Mouse (Mus musculus): ENCODE measurements around the gene Il23r.
"Not testable (repeated sequence)": the region's sequence is repeated elsewhere in the genome, so short reads cannot be mapped to it uniquely, and the experiment has no call there.

The Il23r gene

DNA sequence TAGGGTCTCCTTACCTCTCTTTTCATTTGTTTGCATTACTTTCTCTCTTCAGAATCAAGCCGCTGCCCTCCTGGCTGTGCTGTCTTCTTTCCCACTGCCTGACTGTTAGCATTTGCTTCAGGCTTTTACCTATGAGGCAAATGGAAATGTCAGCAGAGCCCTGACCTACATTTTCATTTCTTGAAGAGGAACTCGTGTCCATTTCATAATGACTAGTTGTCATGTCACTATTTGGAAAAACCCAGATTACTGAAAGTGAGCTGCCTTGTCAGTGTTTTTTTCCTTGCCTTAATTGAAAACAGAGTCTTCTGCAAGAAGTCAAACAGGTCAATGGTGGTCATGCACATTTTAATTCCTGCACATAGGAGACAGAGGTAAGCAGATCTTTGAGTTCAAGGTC lies at the start of gene Il23r:
TSS of gene Il23r (minus strand) at position 101 of the 400 bp plus-strand sequence.
- DNase-seq (ENCODE audit: inconsistent age in 2 of 2, low spot score in 1 of 2), result peak; percentile 43 to 83

DNA sequence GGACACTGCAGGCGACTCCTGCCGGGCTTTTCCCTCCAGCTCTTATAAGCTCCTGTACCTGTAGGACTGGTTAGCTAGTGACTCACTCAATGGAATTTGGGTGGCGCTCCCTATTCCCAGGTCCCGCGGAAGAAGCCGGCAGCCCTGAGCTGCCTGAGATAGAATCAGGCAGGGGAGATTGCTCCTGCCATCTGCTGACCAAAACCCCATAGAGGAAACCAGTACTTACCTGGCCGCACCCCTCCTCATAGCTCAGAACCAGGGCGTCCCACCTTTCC lies 44.1 kb upstream of the Il23r start, which contains the start of gene Tacstd2:
TSS of gene Tacstd2 (minus strand) at position 20 of the 278 bp plus-strand sequence.
- no peak for DNase-seq (ENCODE audit: inconsistent age in 2 of 2, low spot score in 1 of 2)

DNA sequence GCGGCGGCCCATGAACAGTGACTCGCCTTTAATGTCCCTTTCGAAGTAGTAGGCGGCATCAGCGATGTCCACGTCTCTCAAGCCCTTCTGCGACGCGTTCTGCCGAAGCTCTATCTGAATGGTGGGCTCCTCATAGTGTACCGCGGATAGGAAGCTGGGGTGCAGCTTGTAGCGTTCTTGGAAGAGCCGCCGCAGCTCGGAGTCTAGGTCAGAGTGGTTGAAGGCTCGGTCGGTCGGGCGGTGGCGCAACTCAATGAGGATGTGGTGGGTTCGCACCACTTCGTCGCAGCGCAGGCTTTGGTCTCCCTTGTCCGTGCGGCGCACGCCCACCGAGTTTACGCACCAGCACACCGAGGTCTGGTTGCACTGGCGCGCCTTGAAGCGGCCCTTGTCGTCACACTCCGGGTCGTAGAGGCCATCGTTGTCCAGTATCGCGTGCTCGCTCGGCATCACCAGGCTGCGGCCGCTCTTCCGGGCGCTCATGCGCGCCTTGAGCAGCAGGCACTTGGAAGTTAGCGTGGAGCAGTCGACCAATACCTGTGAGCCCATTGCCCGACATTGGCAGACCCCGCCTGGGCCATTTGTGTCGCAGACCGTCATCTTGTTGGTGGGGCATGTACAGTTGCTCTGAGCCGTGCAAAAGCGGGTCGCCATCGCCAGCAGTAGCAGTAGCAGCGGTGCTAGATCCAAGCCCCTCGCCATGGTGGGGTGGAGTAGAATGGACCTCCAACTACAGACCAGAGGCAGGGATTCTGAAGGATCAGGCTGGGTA lies 43.5 kb upstream of the Il23r start:
- DNase-seq (ENCODE audit: inconsistent age in 2 of 2, low spot score in 1 of 2), result peak in 1 of 2 experiments; percentile 42

DNA sequence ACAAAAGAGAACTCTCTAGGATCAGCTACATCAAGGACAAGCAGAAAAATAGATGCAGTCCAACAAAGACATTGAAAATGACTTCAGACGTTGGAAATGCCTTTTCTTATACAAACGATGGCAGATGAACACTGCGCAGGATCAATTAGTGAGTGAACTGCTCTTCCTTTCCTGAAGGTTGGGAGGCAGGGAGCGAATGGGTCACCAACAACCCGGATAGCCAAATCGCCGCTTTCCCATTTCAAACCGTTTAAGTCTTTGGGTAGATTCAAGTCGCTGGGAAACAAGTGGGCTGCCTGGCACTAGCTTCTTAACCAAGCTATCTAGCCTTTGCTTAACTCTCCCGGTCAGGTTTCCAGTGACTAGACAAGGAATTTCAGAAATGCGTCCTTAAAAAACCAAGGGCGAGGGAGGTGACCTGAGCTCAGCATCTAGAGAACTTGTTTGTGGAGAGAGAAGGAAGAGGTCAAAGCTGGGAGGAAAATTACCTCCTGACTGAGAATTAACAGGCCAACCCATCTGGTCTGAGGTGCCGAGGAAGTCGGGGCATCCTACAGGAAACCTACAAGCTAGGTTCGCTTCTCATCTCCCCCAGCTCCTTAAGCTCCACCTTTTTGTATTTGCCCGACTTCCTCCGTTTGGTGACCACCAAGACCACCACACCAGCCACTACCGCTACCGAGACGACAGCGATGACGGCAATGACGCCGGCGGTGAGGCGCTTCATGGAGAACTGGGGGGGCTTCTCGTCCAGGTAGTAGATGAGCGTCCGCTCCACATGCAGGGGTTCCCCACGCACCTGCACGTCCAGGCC lies 42.7 kb upstream of the Il23r start:
- no peak for DNase-seq (ENCODE audit: inconsistent age in 2 of 2, low spot score in 1 of 2)

DNA sequence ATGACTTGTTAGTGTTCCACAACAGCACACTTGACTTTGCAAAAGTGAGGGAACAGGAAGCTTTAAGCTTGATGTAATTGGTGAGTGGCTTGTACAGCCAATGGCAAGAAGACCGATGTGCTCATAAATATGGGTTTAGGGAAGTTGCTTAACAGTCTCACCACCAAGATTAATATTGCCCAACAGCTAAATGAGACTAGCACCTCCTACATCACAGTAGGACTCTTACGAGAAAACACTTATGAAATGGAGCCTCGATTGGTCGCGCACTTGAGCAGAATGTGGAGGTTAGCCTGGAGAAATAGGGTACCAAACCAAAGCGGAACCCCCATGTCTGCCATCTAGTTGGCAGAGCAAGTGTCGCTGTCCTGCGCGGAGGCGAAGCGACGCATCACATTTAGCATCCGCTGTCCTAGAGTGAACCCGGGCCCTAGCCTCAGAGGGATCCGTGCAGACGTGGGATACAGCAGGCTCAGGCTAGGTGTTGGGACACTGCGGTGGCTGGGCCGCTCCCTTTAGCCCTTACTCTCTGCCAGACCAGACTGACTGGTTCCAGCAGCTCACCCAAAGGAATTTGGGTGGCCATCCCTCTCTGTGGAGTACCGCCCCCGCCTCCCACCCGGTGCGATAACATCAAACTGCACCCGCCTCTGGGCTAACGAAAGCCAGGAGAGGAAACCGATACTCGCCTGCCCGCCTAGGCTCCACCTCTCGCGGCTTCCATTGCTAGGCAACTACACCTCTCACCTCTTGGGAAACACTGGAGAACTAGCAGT lies 41.2 kb upstream of the Il23r start:
- peak in 1 of 2 experiments; percentile 45 for DNase-seq (ENCODE audit: inconsistent age in 2 of 2, low spot score in 1 of 2)

DNA sequence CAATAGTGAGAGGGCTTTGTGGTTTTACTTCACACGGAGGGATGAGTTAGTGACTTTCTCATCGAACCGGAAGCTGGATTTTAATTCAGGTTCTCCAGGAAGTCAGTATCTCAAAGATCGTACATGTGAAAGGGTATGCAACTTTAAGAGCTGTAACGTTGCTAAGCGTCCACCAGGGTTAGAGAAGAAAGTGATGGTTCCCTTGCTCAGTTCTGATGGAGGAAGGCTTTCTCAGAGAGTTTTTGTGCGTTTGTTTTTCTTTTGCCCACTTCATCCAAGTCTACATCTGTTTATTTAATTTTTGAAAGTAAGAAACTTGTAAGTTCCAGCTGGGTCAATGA lies 40.1 kb upstream of the Il23r start:
- DNase-seq (ENCODE audit: inconsistent age in 2 of 2, low spot score in 1 of 2), result no peak

DNA sequence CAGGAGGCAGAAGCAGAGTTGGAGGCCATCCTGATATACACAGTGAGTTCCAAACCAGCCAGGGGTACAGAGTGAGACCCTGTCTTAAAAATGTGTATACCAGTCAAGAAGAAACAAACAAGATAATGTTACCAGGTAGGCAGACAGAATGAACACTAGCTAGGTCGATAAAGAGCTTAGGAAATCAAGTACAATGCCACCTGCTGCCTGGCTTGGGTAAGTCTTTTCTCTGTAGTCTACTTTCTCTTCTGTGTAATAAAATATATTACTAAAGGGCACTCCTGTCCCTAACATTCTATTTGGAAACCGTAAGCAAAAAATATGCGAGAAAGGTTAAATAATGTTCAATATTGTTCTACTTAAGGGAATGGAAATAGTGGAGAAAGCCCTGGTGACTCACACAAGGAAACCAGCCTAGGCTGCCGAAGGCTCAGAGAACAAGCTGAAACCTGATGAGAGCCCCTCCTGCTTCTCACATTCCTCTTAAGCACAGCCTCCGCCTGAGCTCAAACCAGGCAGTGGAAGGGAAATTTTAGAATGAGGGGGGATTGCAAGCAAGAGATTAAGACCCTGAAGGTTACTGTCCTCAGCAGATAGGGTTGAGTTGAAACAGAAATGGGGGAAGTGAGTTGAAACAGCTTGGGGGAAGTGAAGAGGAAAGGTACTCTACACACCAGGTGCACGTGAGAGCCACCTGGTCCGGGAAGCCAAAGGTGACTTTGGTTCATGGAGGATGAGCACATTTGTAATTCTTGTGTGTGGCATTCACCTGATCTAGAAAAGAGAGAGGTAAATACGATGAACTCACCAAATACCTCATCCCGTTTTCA lies 39.6 kb upstream of the Il23r start:
- peak in 1 of 2 experiments; percentile 58 for DNase-seq (ENCODE audit: inconsistent age in 2 of 2, low spot score in 1 of 2)

DNA sequence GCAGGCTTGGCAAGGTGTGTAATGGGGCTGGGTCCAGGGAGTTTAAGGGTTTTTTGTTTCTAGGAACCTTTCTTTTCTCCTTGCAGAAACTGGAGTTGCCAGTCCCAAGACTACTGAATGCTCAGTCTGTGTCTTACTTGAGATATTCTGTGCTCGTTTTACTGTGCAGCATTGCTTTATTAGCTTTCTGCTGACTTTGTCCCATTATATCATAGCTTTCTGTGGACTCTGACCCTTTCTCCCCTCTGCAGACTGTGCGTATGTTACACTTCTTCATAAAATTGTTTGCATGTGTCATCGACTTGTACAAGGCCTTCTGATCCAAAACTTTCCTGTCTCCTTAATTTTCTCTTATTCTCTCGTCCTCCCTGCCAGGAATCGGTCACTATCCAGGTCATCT lies 34.7 kb upstream of the Il23r start:
- DNase-seq (ENCODE audit: inconsistent age in 2 of 2, low spot score in 1 of 2), result no peak

DNA sequence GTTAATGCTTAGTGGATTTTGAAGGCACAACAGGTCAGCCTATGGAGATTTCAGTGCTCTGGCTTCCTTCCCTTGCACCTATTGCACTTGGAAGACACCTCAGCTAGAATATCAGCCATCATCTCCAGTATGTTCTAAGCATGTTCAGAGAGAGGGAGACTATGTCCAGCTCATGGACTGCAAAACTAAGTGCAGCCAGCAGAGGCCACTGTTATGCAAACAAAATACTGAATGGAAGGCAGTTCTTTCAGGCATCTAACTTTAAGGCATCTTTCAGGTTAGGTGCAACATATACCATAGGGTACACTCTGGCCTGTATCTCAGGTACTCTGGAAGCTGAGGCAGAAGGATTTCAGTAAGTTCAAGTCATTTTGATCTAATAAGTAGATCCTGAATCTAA lies 19.1 kb upstream of the Il23r start:
- DNase-seq (ENCODE audit: inconsistent age in 2 of 2, low spot score in 1 of 2), result peak; percentile 32 to 83

DNA sequence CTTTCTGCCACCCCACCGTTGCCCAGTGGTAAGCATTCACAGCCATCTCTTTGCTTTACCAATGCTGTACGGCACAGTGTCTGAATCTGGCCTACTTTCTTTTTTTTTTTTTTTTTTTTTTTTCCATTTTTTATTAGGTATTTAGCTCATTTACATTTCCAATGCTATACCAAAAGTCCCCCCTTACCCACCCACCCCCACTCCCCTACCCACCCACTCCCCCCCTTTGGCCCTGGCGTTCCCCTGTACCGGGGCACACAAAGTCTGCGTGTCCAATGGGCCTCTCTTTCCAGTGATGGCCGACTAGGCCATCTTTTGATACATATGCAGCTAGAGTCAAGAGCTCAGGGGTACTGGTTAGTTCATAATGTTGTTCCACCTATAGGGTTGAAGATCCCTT lies 10.3 kb upstream of the Il23r start:
- not testable (repeated sequence) for DNase-seq (ENCODE audit: inconsistent age in 2 of 2, low spot score in 1 of 2)

DNA sequence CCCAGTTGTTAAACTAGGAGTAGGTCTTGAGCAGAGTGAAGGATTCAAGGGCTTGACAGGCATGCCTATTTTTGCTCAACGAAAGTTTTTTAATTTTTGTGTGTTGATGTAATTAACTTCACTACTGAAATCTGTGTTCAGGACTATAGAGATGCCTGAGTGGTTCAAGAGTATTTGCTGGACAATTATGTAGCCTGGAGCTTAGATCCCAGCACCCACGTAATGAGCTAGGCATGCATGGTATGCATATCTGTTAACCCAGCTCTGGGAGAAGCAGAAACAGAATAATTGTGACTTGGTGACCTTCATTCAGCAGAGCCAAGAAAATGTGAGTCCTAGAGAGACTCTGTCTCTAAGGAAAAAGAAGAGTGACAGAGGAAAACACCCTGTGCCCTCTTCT lies 10.6 kb downstream of the Il23r start:
- DNase-seq (ENCODE audit: inconsistent age in 2 of 2, low spot score in 1 of 2), result peak; percentile 20 to 49

DNA sequence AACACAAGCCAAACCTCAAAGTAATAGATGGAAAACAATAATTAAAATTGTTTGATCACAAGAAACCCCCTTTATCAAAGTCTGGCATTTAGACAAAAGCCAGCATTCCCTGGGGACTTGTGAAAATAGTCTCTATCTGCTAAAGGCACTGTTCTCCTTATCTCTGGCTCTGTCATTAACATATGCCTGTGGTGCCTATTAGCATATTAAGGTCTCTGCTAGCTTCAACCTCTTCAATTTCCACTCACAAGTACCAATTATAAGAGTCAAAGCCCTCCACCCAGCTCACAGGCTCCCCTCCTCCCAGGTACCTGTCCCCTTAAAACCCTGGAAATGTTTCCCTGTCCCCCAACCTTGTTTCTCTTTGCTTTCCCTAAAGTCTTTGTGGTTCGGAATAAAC lies 20.4 kb downstream of the Il23r start:
- no peak for DNase-seq (ENCODE audit: inconsistent age in 2 of 2, low spot score in 1 of 2)

DNA sequence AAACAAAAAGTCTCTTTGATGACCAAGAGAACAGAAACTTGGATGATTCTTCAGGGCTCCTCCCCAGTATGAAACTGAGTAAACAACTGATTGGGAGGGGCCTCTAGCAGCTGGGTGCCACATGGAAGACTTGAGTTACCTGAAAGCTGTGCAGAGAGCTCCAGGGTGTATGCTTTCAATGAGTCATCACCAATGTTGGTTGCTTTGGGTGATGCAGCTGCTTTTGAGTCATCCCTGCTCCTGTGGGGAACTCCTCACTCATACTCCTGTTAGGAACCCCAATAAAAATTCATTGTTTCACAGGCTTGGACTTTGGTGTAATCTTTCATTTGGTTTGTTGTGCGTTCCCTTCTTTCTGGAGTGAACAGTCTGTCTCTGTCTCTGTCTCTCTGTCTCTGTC lies 32.2 kb downstream of the Il23r start:
- DNase-seq (ENCODE audit: inconsistent age in 2 of 2, low spot score in 1 of 2), result no peak

DNA sequence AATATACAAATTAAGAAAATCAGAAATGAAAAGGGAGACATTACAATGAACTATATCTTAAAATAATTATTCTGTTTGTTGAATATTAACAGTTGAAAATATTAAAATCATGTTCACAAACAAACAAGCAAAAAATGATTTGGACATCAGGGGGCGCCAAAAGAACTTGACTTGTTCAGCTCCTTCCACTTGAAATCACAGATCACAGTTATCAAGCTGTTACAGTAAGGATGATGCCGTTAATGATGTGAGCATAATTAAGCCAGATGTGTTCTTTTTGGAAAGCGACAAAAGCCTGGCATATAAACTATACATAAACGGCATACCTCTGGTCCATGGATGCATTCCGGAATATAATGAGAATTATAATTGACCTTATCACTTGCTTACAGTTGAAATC lies 40.3 kb downstream of the Il23r start:
- peak in 1 of 2 experiments; percentile 69 for DNase-seq (ENCODE audit: inconsistent age in 2 of 2, low spot score in 1 of 2)

DNA sequence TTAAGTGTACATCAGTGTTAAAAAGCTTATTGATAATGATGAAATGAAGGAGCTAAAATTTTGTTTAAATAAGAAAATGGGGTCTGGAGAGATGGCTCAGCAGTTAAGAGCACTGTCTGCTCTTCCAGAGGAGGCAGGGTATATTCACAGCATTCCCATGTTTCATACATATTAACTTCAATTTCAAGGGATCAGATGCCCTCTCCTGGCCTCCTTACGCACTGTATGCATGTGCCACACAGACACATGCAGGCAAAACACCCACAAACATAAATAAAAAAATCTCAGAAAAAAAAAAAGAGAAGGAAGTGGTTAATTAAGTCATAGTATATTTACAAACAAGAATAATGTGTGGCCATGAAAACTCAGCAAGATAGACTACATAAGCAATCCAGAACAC lies 45.8 kb downstream of the Il23r start:
- no peak for DNase-seq (ENCODE audit: inconsistent age in 2 of 2, low spot score in 1 of 2)

DNA sequence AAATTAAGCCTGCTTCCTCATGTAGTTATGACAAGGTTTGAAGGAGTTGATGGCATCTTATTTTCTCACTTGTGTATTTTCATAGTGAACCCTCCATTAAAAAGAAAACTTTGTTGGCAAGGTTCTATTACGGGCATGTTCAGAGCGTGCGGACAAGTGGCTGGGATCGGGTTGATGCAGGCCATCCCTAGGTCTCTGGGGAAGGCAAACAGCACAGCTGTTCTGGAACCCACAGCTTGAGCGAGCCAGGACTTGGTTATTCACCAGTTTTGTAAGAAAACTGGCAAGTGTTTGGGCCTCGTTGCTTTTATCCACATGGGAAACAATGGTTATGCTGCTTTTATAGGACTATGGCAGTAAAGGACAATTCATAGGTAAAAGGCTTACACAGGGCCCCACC lies 48.5 kb downstream of the Il23r start:
- DNase-seq (ENCODE audit: inconsistent age in 2 of 2, low spot score in 1 of 2), result no peak

DNA sequence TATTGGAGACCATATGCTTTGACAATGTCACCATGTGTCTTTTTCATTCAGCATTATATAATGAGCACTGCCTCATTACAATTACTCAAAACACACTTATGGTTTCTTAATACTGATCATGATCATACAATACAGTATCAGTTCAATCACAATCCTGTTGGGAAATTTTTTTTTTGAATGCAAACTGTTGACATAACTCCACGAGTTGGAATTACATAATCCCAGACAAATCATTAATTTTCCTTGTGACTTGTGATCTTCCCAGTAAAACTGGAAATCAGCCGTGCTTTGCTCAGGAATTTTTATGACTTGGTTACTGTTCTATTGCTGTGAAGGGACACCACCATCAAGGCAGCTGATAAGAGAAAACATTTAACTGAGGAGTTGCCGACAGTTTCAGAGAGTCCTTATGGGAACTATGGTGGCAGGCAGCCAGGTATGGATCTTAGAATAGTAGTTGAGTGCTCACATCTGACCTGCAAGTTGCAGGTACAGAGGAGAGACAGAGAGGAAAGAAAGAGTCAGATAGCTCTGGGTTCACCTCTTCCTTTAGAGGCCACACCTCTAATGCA lies 53.8 kb downstream of the Il23r start:
- DNase-seq (ENCODE audit: inconsistent age in 2 of 2, low spot score in 1 of 2), result peak in 1 of 2 experiments; percentile 47

DNA sequence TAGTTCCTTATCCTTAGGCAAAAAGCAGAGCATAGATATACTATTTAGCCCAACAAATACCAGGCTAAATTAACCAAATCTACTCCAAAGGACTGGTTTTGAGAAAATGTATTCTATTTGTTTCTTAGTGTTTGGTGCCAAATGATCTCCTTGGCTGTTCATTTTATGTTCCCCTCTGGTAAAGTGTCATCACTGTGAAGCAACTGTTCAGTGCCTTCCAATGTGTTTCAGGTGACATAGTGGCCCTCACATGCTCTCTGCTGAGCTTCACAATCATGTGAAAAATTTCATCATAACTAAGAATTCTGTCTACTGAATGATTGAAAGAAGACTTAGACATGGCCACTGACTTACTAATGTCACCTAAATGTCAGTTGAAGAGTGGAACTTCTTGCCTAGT lies 54.6 kb downstream of the Il23r start:
- no peak for DNase-seq (ENCODE audit: inconsistent age in 2 of 2, low spot score in 1 of 2)

DNA sequence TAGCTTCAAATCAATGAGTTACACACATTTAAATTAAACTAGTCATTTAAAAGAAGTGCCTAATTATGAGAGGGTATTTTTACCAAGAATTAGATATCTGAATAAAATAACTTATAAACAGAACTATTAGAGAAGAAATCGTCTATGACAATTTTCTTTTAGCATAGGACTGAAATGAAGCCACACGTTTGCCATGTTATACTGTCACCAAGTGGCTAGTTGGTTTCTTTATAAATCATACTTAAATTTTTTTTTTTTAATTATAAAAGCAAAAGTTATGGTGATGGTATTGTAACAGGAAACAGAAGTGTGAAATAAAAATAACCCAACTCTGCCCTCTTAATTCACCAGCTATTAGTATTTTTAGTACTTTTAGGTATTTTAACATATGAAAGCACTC lies 55.4 kb downstream of the Il23r start:
- DNase-seq (ENCODE audit: inconsistent age in 2 of 2, low spot score in 1 of 2), result no peak

DNA sequence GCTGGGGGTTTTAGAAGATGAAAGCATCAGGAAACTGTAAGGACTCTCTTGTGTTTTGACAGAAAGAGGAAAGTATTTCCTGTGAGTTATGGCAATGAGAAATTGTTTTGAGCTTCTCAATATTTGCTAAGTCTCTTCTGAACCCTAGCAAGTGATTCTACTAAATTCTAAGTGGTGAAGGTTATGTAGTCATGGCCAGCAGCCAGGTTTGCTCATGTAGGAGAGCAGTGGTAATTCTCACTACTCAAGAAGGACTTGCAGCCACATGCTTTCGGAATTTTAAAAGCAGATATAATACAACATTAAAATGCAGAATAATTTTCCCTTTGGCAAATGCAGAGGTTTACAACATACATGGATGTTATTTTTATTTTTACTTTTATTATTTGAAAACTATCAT lies 55.9 kb downstream of the Il23r start:
- DNase-seq (ENCODE audit: inconsistent age in 2 of 2, low spot score in 1 of 2), result peak in 1 of 2 experiments; percentile 31

Measured in adrenal gland, adult (tissue).